Mouse (Mus musculus) MEL-GATA-1-ER (cell line): ENCODE results near the gene Uckl1.

Experiments used
- DNase-seq: peaks from one replicate; pipeline ENCODE4 v3.0.0-alpha.2; 2012; ENCODE audit warnings: low read depth; ENCODE audit errors: extremely low read depth

Gene Uckl1

DNA sequence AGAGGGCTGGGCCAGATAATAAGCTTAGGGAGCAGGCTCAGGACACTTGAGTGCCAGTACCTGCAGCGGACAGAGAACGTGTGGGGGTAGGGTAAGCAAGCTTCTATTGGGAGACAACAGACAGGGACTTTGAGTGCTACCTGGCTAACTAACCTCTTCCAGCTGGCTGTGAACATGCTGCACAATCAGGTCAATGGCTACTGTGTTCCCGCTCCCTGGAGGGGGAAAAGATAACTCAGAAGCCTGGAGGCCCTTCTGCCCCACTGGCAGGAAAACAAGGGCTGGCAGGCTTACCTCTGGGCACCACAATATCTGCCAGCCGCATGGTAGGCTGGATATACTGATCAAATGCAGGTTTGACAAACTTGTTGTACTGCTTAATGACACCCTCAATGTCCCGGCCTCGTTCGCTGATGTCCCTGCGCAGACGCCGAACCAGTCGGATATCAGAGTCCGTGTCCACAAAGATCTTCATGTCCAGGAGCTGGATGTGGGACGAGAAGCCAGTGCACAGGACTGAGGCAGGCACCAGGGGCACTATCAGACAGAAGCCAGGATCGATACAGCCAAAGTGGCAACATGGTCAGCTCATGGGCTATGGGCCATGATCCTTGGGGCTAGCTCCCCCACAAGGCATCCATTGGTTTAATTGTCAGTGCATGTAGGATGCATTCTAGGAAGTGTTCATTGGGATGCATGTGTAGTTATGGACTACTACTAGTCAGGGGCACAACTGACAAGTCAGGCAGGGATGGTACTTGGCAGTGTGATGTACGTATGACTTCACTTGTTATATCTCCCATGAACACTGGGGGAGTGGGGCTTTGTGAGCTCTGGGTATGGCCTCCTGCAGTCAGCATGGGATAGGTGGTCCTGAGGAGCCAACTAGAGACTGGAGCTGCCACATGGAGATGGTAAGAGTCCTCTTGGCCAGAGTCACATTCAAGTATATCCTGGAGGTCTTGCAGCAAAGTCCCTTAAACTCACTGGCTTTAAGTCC, 11.5 kb downstream of the Uckl1 start:
- DNase-seq, result no peak

DNA sequence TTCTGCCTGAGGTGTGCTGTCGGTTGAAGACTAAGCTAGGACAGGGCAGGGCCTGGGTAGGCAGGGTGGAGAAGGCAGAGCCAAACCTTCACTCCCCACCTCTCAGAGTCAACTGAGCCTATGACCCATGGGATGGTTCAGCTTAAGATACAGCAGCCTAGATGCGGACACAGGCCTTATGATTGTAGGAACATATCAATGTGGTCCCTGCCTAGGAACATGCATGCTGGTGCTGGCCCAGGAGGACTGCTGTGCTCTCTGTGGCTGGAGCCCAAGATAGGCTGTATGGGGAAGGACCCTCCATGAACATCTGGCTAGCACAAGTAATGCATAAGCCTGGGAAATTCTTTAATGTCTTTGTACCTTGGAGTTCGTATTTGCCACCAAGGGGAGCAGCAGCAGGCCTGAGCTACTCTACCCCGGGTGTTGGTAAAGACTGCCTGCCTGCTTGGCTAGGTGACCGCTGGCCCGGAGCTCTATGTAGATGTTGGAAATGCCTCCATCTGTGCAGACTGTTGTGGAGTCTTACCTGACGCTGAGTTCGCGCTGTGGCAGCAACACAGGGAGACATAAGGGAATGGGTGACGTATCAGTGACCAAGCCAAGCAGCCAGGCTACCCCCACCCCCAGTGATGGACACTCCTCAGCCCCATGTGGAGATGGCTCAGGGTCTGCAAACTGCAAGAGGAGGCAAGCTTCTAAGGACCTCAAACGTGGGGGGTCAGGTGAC, 12.6 kb downstream of the Uckl1 start:
- no peak for DNase-seq

DNA sequence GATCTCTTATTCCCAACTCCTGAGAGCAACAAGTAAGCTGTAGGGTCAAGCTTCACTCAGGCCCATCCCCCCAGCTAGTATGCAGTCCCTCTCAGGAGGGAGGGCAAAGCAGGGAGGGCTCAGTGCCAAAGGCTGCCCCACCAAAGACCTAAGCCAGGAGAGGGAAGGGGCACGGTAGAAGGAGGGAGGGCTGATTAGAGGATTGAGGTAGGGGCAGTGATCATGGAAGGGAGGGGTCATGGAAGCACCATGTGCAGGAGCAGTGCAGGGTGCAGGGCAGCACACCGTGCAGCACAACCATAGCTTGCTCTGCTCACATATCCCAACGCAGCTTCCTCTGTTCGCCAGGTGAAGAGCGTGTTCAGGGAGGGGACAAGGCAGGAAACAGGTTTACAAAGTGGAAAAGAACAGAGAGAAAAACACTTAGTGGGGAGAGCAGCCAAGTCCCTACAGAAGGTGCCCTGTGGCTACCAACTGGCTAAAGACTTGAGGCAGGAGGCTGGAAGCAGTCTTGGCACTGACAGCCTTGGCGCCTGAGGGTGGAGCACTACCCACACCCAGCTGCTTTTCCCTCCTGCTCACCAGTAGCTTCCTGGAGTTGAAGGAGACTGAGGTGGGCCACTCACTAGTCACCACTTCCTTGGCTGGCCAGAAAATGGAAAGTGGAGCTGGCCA, 13.6 kb downstream of the Uckl1 start:
- DNase-seq, result no peak

DNA sequence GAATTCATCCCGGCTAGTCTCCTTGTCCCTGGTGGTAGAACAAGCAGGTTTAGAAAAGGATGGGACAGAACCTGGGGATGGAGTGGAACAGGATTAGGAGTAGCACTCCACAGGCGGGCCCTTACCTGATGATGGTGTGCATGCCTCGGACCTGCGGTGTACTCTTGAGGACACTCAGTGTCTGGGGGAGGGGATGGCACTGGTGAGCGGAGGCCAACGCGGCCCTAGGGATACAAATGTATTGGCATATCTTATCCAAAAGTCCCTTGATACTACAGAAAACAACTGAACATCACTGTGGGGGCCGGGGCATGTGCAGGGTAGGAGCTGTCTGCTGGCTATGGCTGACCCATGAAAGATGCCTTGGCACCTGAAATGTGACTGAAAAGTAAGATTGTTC, 14.3 kb downstream of the Uckl1 start:
- no peak for DNase-seq

DNA sequence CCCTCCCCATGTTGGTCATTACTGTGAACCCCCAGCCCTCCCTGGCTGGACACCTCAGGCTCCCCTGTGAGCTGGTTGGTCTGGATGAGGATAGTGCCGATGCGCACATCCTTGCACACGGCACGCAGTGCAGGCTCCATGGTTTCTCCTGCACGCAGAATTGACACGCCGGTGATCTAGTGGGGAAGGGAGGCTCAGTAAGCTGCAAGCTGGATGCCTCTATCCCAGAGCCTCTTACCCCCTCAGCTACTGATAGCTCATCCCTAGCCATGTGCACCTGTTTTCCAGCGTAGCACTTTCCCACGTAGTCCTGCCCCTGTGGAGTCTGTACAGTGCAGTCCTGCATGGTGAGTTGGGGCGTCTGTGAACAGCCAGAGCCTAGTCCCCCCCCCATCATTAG, 14.8 kb downstream of the Uckl1 start:
- DNase-seq, result no peak

DNA sequence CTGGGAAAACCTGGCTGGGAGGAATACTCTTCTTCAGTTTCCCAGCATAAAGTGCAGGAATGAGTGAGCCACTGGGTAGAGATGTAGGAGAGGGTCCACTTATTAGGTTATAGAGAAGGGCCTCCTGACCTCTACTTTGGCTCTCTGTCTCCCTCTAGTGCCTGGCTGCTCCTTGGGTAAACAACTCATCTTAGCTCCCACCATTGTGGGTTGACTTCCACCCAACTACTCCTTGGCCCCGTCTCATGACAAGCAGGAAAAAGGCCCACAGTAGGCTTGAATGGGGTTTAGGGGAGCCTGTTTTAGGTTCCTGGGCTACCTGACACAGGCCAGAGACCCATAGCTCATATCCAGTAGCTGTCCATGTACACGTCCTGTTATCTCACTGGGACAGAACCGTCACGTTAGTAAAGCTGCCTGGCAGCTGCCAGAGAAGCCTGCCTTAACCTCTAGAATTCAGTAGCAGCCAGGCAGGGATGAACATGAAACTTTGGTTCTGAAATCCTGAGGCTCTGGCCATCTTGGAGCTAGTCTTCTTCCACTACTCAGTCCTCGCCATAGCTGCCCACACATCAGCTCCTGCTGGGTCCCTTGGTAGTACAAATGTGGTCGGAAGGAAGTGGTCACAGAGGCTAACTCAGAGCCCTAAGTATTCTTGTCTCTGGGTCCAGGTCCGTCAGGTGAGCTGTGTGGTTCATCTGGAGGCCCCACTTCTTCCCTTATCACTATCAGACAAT, 16.3 kb downstream of the Uckl1 start:
- DNase-seq, result no peak

DNA sequence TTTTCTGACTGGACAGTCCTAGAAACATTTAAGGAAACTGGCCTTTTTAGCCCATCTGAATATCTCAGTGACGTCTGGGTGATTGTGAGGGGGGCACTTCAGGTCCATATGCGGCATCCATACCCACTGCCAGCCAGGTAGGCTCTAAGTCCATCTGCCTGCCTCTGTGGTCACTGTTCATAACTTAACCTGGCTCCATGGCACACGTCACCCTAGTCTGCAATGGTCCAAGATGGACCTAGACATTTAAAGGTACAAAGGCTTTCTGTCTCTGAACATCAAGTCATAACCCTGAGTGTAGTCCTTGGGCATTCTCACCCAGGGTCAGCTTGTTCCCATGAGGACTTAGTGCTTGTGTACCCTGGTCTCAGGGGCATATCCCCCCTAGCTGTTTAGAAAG, 17.4 kb downstream of the Uckl1 start:
- DNase-seq, result no peak

DNA sequence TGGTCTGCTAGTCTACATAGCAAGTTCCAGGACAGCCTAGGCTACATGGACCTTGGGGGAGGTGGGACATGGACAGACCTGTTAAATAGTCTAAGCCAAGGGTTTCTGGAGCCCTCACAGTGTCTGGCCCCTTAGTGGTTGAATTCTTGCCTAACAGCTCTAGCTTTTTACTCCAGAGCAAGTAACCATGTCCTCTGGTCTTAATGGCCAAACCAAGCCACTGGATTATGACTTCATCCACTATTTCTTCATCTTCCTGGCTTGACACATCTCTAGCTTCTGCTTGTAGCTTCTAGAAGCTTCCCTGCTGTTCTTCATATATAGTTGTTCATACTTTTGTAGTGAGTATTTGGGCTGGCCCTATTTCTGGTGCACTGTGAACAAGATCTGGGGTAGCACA, 30.9 kb downstream of the Uckl1 start:
- DNase-seq, result no peak

DNA sequence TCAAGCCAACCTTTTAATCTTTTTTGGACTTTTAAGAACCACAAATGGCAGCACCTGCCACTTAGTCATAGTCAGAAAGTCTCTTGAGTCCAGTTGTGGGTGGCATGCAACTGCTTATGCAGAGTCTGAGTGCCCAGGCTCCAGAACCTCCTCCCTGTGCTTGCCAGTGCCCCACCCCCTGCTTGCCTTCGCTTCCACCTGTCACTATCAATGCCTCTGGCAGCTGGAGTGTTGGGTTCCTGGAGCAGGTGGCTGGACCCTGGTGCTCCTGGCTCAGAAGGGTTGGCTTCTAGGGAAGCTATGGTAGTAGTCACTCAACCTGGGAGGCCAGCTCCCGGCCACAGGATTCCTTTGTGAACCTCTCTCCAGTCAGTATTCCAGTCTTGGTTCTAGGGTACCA, 34.5 kb downstream of the Uckl1 start:
- DNase-seq, result no peak

DNA sequence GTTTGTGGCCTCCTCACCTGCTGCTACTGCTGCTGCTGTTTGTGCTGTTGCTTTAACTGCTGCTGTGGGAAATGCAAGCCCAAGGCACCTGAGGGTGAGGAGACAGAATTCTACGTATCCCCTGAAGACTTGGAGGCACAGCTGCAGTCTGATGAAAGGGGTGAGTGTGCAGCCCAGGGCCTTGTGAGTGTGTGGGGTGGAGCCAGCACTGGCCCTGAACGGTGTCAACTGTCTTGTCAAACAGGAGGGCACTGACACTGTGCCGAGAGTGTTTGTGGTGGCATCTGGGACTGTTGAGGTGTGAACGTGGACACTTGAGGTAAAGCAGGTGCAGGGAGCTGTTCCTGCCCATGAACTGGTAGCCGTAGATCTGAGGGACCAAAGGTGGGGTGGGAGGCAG, 36.0 kb downstream of the Uckl1 start:
- DNase-seq, result no peak

DNA sequence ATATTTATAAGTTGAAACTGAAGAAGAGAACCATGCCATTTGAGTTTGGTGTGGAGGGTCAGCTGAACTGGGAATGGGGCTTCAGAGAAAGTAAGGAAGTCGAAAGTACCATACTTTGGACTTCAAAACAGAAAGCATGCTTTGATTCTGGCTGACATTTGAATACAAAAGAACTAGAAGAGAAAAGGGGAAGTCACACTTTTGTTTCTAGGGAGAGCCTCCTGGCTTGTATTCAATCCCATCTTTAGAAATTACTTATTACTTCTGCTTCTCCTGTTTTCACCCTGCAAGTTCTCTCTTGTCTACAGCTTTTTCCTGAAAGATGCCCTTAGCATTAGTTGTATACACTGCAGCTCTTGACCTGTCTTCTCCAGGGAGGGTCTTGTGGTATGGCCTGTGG, 36.5 kb downstream of the Uckl1 start:
- no peak for DNase-seq

DNA sequence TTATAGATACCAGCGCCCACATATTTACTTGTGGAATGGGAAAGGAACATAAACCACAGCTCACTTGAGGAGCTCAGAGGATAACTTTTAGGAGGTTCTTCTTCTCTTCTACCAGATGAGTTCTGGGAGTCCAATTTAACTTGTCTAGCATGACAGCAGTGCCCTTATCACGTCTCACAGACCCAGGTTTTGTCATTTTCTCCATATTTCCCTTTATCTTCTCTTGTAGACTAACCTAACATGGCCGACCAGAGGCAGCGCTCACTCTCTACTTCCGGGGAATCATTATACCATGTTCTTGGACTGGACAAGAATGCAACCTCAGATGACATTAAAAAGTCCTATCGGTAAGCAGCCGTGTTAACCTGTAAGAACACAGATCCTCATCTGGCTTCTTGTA, 38.5 kb downstream of the Uckl1 start:
- DNase-seq, result no peak

DNA sequence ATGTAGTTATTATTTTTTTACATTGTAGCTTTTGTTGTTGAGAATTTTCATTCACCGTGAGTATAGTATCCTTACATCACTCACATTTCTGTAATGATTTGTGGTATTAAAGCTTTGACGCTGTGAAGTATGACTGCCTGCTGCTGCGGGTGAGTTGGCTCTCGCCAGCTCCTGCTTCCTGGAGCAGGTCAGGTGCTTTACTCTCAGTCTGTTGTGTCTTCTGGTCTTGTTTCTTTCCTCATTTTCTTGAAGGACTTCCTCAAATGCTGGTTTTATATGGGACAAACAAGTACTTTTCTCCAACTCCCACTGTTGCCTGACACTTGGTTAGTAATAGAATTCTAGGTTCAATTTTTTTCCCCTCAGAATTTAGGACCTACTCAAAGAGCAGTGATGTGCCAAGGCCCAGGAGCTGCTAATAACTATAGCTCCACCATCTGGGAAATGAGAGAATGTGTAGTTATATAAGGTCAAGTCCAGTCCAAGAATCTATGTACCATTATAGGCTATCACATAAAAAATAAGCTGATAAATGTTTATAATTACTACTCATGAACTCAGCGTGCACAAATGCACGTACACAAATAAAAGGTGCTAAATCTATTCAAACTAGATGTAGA, 42.8 kb downstream of the Uckl1 start:
- DNase-seq, result no peak

DNA sequence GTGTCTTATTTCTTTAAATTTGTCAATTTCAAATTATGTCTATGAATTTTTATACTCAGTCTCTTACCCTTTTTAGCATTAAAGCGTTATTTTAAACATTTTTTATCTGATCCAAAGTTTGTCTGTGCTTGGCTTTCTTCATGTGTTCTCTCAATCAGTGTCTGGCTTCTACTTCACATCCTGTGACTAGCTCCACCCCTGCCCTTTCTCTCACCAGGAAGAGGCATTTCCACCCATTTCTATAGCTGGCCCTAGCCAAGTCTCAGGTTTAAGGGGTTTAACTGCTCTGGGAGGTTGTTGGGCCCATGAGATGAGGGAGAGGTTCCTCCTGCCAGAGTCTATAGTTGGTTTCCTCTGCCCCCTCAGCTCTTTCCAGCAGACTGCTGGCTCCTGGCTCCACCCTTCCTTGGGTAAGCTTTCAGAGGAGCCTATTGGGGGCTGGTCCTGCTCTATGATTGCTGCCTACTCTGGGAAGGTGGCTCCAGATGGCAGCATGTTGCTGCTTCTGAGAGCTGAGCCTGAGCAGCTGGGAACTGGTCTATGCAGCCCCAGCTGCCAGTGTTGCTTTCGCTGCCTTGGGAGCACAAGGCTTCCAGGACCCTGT, 47.1 kb downstream of the Uckl1 start:
- DNase-seq, result no peak

DNA sequence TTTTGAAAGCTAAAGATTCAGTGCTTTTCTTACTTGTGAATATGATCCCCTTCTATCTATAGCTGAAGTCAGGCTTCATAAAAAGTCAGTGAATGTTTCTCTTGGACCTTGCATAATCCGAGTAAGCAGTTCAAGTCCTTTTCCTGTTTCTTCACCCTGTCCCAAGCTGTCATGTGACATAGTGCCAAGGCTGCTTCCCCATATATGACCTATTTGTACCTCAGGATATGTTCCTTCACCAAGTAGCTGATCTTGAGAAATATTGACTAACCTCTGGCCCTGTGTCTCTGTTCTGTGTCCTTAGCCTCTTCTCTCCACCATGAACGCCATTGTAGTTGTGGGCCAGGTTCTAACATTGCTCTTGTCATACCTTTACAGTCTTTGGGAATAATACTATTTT, 48.3 kb downstream of the Uckl1 start:
- DNase-seq, result no peak

DNA sequence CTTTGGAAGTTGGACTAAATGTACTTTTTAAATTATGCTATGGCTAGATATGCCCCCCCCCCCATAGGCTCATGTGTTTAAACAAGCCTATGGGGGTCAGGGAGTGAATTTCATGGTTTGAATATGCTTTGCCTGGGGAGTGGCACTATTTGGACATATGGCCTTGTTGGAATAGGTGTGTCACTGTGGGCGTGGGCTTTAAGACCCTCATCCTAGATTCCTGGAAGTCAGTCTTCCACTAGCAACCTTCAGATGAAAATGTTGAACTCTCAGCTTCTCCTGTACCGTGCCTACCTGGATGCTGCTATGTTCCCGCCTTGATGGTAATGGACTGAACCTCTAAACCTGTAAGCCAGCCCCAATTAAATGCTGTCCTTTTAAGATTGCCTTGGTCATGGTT, 52.1 kb downstream of the Uckl1 start:
- no peak for DNase-seq

DNA sequence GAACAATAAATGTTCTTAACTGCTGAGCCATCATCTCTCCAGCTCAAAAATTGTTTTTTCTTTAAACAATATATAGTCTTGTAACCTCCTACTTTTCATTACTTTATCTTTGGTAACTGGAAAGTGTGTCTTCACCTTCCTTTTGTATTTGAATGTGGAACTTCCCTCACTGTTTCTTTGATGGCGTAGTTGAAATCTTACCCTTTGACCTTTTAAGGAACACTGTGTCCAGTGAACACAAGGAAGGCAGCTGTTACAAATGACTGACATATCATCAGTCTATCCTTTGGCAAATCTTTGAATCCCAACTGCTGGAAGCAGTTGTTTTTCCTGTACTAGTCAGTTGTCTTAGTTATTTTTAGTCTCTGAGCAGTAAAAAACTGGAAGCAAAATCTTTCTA, 55.6 kb downstream of the Uckl1 start:
- DNase-seq, result no peak

DNA sequence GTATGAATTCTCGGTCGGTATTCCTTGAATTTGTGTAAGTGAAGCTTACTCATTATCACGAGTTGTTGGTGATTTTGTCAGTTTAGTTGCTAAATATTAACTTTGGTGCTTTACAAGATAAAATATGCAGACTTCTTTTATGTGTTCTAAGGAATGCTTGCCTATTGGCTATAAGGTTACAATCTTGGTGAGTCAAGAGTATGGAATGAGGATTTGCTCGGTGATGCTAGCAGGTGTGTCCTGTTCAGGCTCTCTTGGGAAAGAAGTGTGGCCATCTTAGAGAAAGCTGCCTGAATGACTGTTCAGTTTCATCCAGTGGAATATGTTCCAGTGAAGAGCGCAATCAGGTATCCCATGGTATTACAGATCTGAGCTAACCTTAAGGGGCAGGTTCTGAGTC, 59.2 kb downstream of the Uckl1 start:
- DNase-seq, result no peak

DNA sequence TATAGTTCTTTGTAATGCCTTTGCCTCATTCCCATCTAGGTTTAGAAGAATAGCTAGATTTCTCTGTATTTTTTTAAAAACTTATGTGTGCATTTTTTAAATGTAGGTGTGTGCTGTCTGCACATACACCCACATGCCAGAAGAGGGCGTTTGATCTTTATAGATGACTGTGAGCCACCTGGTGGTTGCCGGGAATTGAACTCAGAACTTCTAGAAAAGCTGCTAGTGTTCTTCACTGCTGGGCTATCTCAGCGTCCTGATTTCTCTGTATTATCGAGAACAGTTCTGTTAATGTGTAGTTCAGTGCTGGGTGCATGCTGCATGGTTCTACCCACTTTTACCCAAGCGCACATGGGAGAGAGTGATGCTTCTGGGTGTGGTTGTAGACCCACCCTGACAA, 61.9 kb downstream of the Uckl1 start:
- DNase-seq, result no peak

DNA sequence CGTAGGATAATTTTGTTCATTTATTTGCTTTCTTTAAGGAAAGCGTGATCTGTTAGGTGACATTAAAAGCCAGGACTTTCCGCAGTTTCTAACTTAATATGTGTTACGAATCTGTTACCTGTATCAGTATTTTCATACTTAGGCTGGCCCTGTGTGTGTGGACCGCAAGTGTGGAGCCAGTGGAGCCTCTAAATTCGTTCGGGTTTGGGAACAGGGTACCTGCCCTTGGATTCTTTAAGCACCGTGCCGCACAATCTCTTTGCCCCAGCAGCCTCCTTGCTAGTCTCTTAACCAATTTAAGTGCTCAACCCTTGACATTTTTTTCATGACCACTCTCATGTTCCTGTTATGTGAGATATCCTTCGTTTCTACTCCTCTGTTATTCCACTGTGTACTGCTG, 63.2 kb downstream of the Uckl1 start:
- no peak for DNase-seq

DNA sequence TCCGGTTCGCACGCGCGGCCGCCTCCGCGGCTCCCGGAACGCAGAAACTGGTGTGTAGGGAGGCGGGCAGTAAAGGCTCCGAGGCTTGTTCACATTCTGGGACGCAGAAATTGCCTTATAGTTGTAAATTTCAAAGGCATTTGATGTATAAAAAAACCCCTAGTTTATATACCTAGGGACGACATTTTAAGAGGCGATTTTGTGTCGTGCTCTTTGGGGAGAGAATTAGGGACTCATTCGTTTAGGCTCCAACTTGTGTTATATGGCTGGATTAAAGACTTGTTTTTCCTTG, 63.8 kb downstream of the Uckl1 start:
- no peak for DNase-seq
